Mouse (Mus musculus): ENCODE measurements around the gene Rmdn3. TPM values are rescaled to one million over a fixed set of nuclear protein-coding genes. Genes with fewer than 3 reads are reported as not detected.

Rmdn3 gene
- polyA plus RNA-seq, 1 experiment from 2014 or later: 54.2 TPM

GRCm38 (mm10) chr2:119177384-119177939, 20.6 kb upstream of the Rmdn3 start:
- Histone ChIP-seq H3K27ac (replicated peaks) (no peak overlapping the region), H3K4me2 (replicated peaks) (no peak overlapping the region), H3K4me1 (peaks cover 14% of the 10 kb centered on the region), H3K9ac (replicated peaks) (no peak overlapping the region), H3K9me3 (no peaks in the 10 kb centered on the region), H3K4me3 (no peak overlapping the region), H3K27me3 (no peaks in the 10 kb centered on the region), H3K36me3 (peaks cover 29% of the 10 kb centered on the region)
- WGBS: 94% methylated on average over 5 of the region's 5 CpGs
- ATAC-seq (replicated peaks): no peak

GRCm38 (mm10) chr2:119176761-119177160, 19.9 kb upstream of the Rmdn3 start:
- Histone ChIP-seq H3K36me3 (peaks cover 25% of the 10 kb centered on the region), H3K27ac (replicated peaks) (no peak overlapping the region)
- 56% methylated on average over 3 of the region's 3 CpGs for WGBS

GRCm38 (mm10) chr2:119175614-119176013, 18.8 kb upstream of the Rmdn3 start:
- H3K36me3 ChIP-seq: peaks cover 20% of the 10 kb centered on the region
- ATAC-seq (replicated peaks): no peak
- 81% methylated on average over 6 of the region's 6 CpGs for WGBS

More at GRCm38 (mm10) chr2:119176761-119177160, 19.9 kb upstream of the Rmdn3 start:
- Histone ChIP-seq H3K4me2 (replicated peaks) (no peak overlapping the region), H3K9ac (replicated peaks) (no peak overlapping the region), H3K27me3 (no peaks in the 10 kb centered on the region), H3K4me3 (no peak overlapping the region), H3K4me1 (peaks cover 15% of the 10 kb centered on the region), H3K9me3 (no peaks in the 10 kb centered on the region)
- no peak for ATAC-seq (replicated peaks)

GRCm38 (mm10) chr2:119174866-119175265, 18.0 kb upstream of the Rmdn3 start:
- H3K9me3 ChIP-seq: no peaks in the 10 kb centered on the region
- no peak overlapping the region for H3K27ac ChIP-seq (replicated peaks)
- no peaks in the 10 kb centered on the region for H3K27me3 ChIP-seq
- peaks cover 15% of the 10 kb centered on the region for H3K4me1 ChIP-seq
- peaks cover 15% of the 10 kb centered on the region; the same call in 1 of the 2 replicates for H3K36me3 ChIP-seq
- WGBS: 63% methylated on average over 14 of the region's 14 CpGs
- H3K4me3 ChIP-seq: no peak overlapping the region
- H3K9ac ChIP-seq (replicated peaks): no peak overlapping the region
- H3K4me2 ChIP-seq (replicated peaks): no peak overlapping the region
- ATAC-seq (replicated peaks): no peak

More at GRCm38 (mm10) chr2:119175614-119176013, 18.8 kb upstream of the Rmdn3 start:
- Histone ChIP-seq H3K4me2 (replicated peaks) (no peak overlapping the region), H3K27ac (replicated peaks) (no peak overlapping the region), H3K4me3 (no peak overlapping the region), H3K27me3 (no peaks in the 10 kb centered on the region), H3K9me3 (no peaks in the 10 kb centered on the region), H3K9ac (replicated peaks) (no peak overlapping the region), H3K4me1 (peaks cover 15% of the 10 kb centered on the region)

- H3K4me2 ChIP-seq (replicated peaks): no peak within 1 kb of the TSS
- peak; percentile 12; the same call in 1 of the 2 replicates for ATAC-seq (replicated peaks)
- H3K4me1 ChIP-seq: peaks cover 15% of the 10 kb centered on the region
- no peak within 1 kb of the TSS for H3K4me3 ChIP-seq
- 28% methylated on average over 8 of the region's 8 CpGs for WGBS
- H3K27ac ChIP-seq (replicated peaks): no peak within 1 kb of the TSS
- peaks cover 9% of the 10 kb centered on the region; the same call in 1 of the 2 replicates for H3K36me3 ChIP-seq
- no peak within 1 kb of the TSS for H3K9ac ChIP-seq (replicated peaks)
- no peaks in the 10 kb centered on the region for H3K27me3 ChIP-seq
- H3K9me3 ChIP-seq: no peaks in the 10 kb centered on the region
These were observed 17.3 kb upstream of the Rmdn3 start, which contains the start of gene Gm14137 for GRCm38 (mm10) chr2:119173991-119174651. TSS of gene Gm14137 (plus strand) at chr2:119174509.

- H3K4me2 ChIP-seq (replicated peaks): no peak overlapping the region
These were observed 16.2 kb upstream of the Rmdn3 start for GRCm38 (mm10) chr2:119172862-119173576.

GRCm38 (mm10) chr2:119172446-119172845, 15.6 kb upstream of the Rmdn3 start:
- WGBS: 77% methylated on average over 7 of the region's 7 CpGs
- no peak for ATAC-seq (replicated peaks)
- H3K27ac ChIP-seq (replicated peaks): no peak overlapping the region

More at GRCm38 (mm10) chr2:119172862-119173576, 16.2 kb upstream of the Rmdn3 start:
- Histone ChIP-seq H3K9me3 (no peaks in the 10 kb centered on the region), H3K36me3 (peaks cover 4% of the 10 kb centered on the region; the same call in 1 of the 2 replicates), H3K27me3 (peaks cover 2% of the 10 kb centered on the region; the same call in 1 of the 2 replicates), H3K4me3 (no peak overlapping the region), H3K9ac (replicated peaks) (0 out of 2 replicates have a peak overlapping the region, but pooled peaks have one; percentile 11), H3K27ac (replicated peaks) (no peak overlapping the region), H3K4me1 (peaks cover 16% of the 10 kb centered on the region)
- 22% methylated on average over 13 of the region's 13 CpGs for WGBS
- peak; percentile 32; the same call in 1 of the 2 replicates for ATAC-seq (replicated peaks)

GRCm38 (mm10) chr2:119171574-119171973, 14.7 kb upstream of the Rmdn3 start:
- Histone ChIP-seq H3K4me3 (no peak overlapping the region), H3K4me1 (peaks cover 30% of the 10 kb centered on the region), H3K36me3 (0 out of 2 replicates have a peak, but pooled peaks cover under 1% of the 10 kb centered on the region), H3K27ac (replicated peaks) (no peak overlapping the region), H3K27me3 (peaks cover 16% of the 10 kb centered on the region; the same call in 1 of the 2 replicates), H3K9me3 (no peaks in the 10 kb centered on the region), H3K4me2 (replicated peaks) (no peak overlapping the region), H3K9ac (replicated peaks) (no peak overlapping the region)
- ATAC-seq (replicated peaks): no peak
- WGBS: 79% methylated on average over 8 of the region's 8 CpGs

More at GRCm38 (mm10) chr2:119172446-119172845, 15.6 kb upstream of the Rmdn3 start:
- Histone ChIP-seq H3K9me3 (no peaks in the 10 kb centered on the region), H3K4me3 (no peak overlapping the region), H3K4me2 (replicated peaks) (no peak overlapping the region), H3K27me3 (peaks cover 8% of the 10 kb centered on the region; the same call in 1 of the 2 replicates), H3K9ac (replicated peaks) (no peak overlapping the region), H3K4me1 (peaks cover 22% of the 10 kb centered on the region), H3K36me3 (peaks cover 4% of the 10 kb centered on the region; the same call in 1 of the 2 replicates)

GRCm38 (mm10) chr2:119170282-119170681, 13.4 kb upstream of the Rmdn3 start:
- Histone ChIP-seq H3K4me1 (peaks cover 31% of the 10 kb centered on the region), H3K36me3 (no peaks in the 10 kb centered on the region), H3K4me3 (no peak overlapping the region), H3K9me3 (no peaks in the 10 kb centered on the region), H3K4me2 (replicated peaks) (no peak overlapping the region), H3K27ac (replicated peaks) (no peak overlapping the region), H3K9ac (replicated peaks) (no peak overlapping the region), H3K27me3 (peaks cover 26% of the 10 kb centered on the region; the same call in 1 of the 2 replicates)
- 80% methylated on average over 2 of the region's 2 CpGs for WGBS
- no peak for ATAC-seq (replicated peaks)

- peak overlapping the region; percentile 51 for H3K4me3 ChIP-seq
- peaks cover 21% of the 10 kb centered on the region for H3K4me1 ChIP-seq
- peak; percentile 21; the same call in 1 of the 2 replicates for ATAC-seq (replicated peaks)
- H3K36me3 ChIP-seq: no peaks in the 10 kb centered on the region
- no peak overlapping the region for H3K27ac ChIP-seq (replicated peaks)
- H3K9ac ChIP-seq (replicated peaks): peak overlapping the region; percentile 31; the same call in 1 of the 2 replicates
- WGBS: 2% methylated on average over 26 of the region's 26 CpGs
- no peaks in the 10 kb centered on the region for H3K9me3 ChIP-seq
- H3K27me3 ChIP-seq: peaks cover 26% of the 10 kb centered on the region; the same call in 1 of the 2 replicates
- peak overlapping the region; percentile 100 for H3K4me2 ChIP-seq (replicated peaks)
These were observed 11.0 kb upstream of the Rmdn3 start for GRCm38 (mm10) chr2:119167866-119168256.

GRCm38 (mm10) chr2:119166901-119167865, 10.3 kb upstream of the Rmdn3 start, which contains the start of gene Gchfr:
TSS of gene Gchfr (plus strand) at chr2:119167773.
- H3K27ac ChIP-seq (replicated peaks): no peak within 1 kb of the TSS
- peaks cover 16% of the 10 kb centered on the region for H3K4me1 ChIP-seq
- no peaks in the 10 kb centered on the region for H3K9me3 ChIP-seq
- H3K36me3 ChIP-seq: no peaks in the 10 kb centered on the region
- peak; percentile 72 for ATAC-seq (replicated peaks)
- under 1% methylated on average over 60 of the region's 60 CpGs for WGBS
- peaks cover 26% of the 10 kb centered on the region; the same call in 1 of the 2 replicates for H3K27me3 ChIP-seq
- H3K4me3 ChIP-seq: peak within 1 kb of the TSS; percentile 51
- peak within 1 kb of the TSS; percentile 31 for H3K9ac ChIP-seq (replicated peaks)
- H3K4me2 ChIP-seq (replicated peaks): peak within 1 kb of the TSS; percentile 100

Measured in forebrain, embryonic 15.5 days (tissue).